7 mouse cellular contexts compared by ENCODE assay signal in genomic region chr2:77945596-77946485, GRCm38 (mm10). TPM values are rescaled to one million over a fixed set of nuclear protein-coding genes. Genes with fewer than 3 reads are reported as not detected.
A peak's percentile ranks its signal among the peaks of the same experiment; 100 is the strongest.
DNase-seq lines count a peak whose midpoint lies in the region; ATAC-seq lines count a peak whose summit lies in the region.

Cwc22 (minus strand) TSS chr2:77946375.

- DNase-seq in adrenal gland, adult 2 months: peak; percentile 85
- DNase-seq in embryo, embryonic 11.5 days (ENCODE audit: low read depth, low spot score): peak; percentile 100
- peak; percentile 64 to 84 for DNase-seq in gastrocnemius, postnatal 36 days
- DNase-seq in left cerebral cortex, postnatal 25 days (ENCODE audit: low spot score in 2 of 2): peak; percentile 94
- DNase-seq in midbrain, embryonic 10.5 days (ENCODE audit: low spot score): peak; percentile 85
- DNase-seq in right cerebral cortex, postnatal 4 days: peak; percentile 95

- peak within 1 kb of the TSS; percentile 76 for H3K27ac ChIP-seq in intestine, embryonic 15.5 days
- H3K27ac ChIP-seq in midbrain, embryonic 10.5 days (replicated peaks): peak within 1 kb of the TSS; percentile 95

- intact Hi-C loops in gastrocnemius, postnatal 36 days (cut with DNase I): no loop called here
- intact Hi-C loops in left cerebral cortex, postnatal 25 days (cut with DNase I): no loop called here

- no peaks in the 10 kb centered on the region for H3K27me3 ChIP-seq in intestine, embryonic 15.5 days (replicated peaks)
- H3K27me3 ChIP-seq in midbrain, embryonic 10.5 days (ENCODE audit: low read depth, poor library complexity, severe bottlenecking): no peaks in the 10 kb centered on the region

- H3K9ac ChIP-seq in intestine, embryonic 15.5 days: peak within 1 kb of the TSS; percentile 89

- H3K4me3 ChIP-seq in intestine, embryonic 15.5 days (replicated peaks): peak within 1 kb of the TSS; percentile 81
- H3K4me3 ChIP-seq in midbrain, embryonic 10.5 days: peak within 1 kb of the TSS; percentile 87

- under 1% methylated on average over 55 of the region's 55 CpGs for WGBS in intestine, embryonic 15.5 days
- WGBS in midbrain, embryonic 10.5 days: under 1% methylated on average over 55 of the region's 55 CpGs

- H3K9me3 ChIP-seq in intestine, embryonic 15.5 days: no peaks in the 10 kb centered on the region
- no peaks in the 10 kb centered on the region for H3K9me3 ChIP-seq in midbrain, embryonic 10.5 days (replicated peaks)

- peak within 1 kb of the TSS; percentile 67 for H3K4me2 ChIP-seq in intestine, embryonic 15.5 days (replicated peaks)

- H3K4me1 ChIP-seq in intestine, embryonic 15.5 days (replicated peaks): peaks cover 9% of the 10 kb centered on the region; the same call in 1 of the 2 replicates
- H3K4me1 ChIP-seq in midbrain, embryonic 10.5 days: peaks cover 12% of the 10 kb centered on the region

- peak; percentile 96 for ATAC-seq in intestine, embryonic 15.5 days

- H3K36me3 ChIP-seq in intestine, embryonic 15.5 days: no peaks in the 10 kb centered on the region
- H3K36me3 ChIP-seq in midbrain, embryonic 10.5 days: peaks cover 3% of the 10 kb centered on the region; the same call in 1 of the 2 replicates

RNA-seq across cellular contexts. Expression of gene Cwc22, which starts in this region (rescaled TPM):
- 10 to 100 TPM; 27.6 to 35.3 TPM for total RNA-seq in adrenal gland, adult 2 months (2021)
- polyA plus RNA-seq in adrenal gland, adult 2 months (2012; rRNA removed): 0.77 and 0.84 TPM in 2 replicates
- total RNA-seq in gastrocnemius, postnatal 36 days (2021): 10 to 100 TPM; 12.9 to 15.3 TPM
- polyA plus RNA-seq in intestine, embryonic 15.5 days (2015; fragmentation: Nextera tagmentation; extraction: Ambion mirVana): 27.3 and 29.4 TPM in 2 replicates
- 10 to 100 TPM; 22.0 to 23.4 TPM for total RNA-seq in left cerebral cortex, postnatal 25 days (2021)
- 38.6 and 38.7 TPM in 2 replicates for polyA plus RNA-seq in midbrain, embryonic 10.5 days (2016; fragmentation: Nextera tagmentation; extraction: Ambion mirVana)

Comparison
In these comparisons a context has a peak if more than half of its experiments do, and no peak if none do; other contexts are left out.
1. Peak in every context shown above with its lines: DNase-seq, ATAC-seq, H3K4me3 ChIP-seq and H3K27ac ChIP-seq.
2. RNA of gene Cwc22 (polyA plus RNA-seq): 38.6 to 38.7 TPM in midbrain, embryonic 10.5 days and 27.3 to 29.4 TPM in intestine, embryonic 15.5 days; 0.77 to 0.84 TPM in adrenal gland, adult 2 months; every median in the first group is over 10 times any median in the second.